Mouse (Mus musculus) stomach, embryonic 15.5 days (tissue): ENCODE data around the gene Zfand2a. TPM values are rescaled to one million over a fixed set of nuclear protein-coding genes. Genes with fewer than 3 reads are reported as not detected.

ENCODE experiments used
- ATAC-seq: fragments of 200-750 bp; cut with Nextera tagmentation; 2 replicates; pipeline ENCODE4 v1.8.0; 2017; ENCODE audit warnings: low read depth, moderate number of reproducible peaks, moderate TSS enrichment; ENCODE audit not compliant: insufficient read depth, low FRiP score
- H3K27ac ChIP-seq: fragments of 300-500 bp; sonication (generic); 2 replicates; pipeline ENCODE4 v1.5.1; 2015; ENCODE audit warnings: mild to moderate bottlenecking, inconsistent platforms
- H3K27me3 ChIP-seq: fragments of 300-500 bp; sonication (generic); replicated peaks from 2 replicates; pipeline ENCODE4 v1.6.1; 2015; ENCODE audit warnings: inconsistent platforms
- H3K36me3 ChIP-seq: fragments of 300-500 bp; sonication (generic); 2 replicates; pipeline ENCODE4 v1.6.1; 2015; ENCODE audit warnings: inconsistent platforms
- H3K4me1 ChIP-seq: fragments of 300-500 bp; sonication (generic); 2 replicates; pipeline ENCODE4 v1.6.1; 2015; ENCODE audit warnings: inconsistent platforms
- H3K4me2 ChIP-seq: fragments of 300-500 bp; sonication (generic); 2 replicates; pipeline ENCODE4 v1.6.1; 2015; ENCODE audit warnings: mild to moderate bottlenecking, inconsistent platforms
- H3K4me3 ChIP-seq: fragments of 300-500 bp; sonication (generic); replicated peaks from 2 replicates; pipeline ENCODE4 v1.5.1; 2015; ENCODE audit warnings: inconsistent platforms
- H3K9ac ChIP-seq: fragments of 300-500 bp; sonication (generic); 2 replicates; pipeline ENCODE4 v1.6.1; 2015; ENCODE audit warnings: inconsistent platforms
- H3K9me3 ChIP-seq: fragments of 300-500 bp; sonication (generic); 2 replicates; pipeline ENCODE4 v1.6.1; 2016; ENCODE audit warnings: inconsistent platforms
- WGBS: fragments of 180-500 bp; shearing (Covaris S2); methylation state at CpG from one replicate; pipeline ENCODE4 v1.1.7; 2015; 5-methylcytosine and 5-hydroxymethylcytosine counted together
- polyA plus RNA-seq: library from polyadenylated mRNA; unstranded; fragments of >200 nt; fragmentation: Nextera tagmentation; extraction: Ambion mirVana; gene quantifications from 2 replicates; pipeline ENCODE4 v1.2.1, GENCODE M21; 2015

Gene Zfand2a
- polyA plus RNA-seq, 1 experiment from 2014 or later = 7.0 TPM

DNA sequence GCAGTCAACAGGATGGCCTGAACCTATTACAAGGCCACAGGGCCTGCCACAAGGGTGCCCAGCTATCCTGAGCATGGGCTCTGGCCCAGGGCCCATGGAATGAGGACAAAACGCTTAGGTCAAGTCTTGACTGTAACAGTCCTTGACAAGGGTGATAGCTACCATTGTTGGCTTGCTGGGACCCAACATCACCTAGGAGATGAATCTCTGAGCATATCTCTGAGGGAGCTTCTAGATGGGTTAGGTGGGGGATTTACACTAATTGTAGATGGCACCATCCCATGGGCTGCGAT, 42.7 kb downstream of the Zfand2a start:
- WGBS = 87% methylated on average over 2 of the region's 2 CpGs
- no peaks in the 10 kb centered on the region for H3K27me3 ChIP-seq

DNA sequence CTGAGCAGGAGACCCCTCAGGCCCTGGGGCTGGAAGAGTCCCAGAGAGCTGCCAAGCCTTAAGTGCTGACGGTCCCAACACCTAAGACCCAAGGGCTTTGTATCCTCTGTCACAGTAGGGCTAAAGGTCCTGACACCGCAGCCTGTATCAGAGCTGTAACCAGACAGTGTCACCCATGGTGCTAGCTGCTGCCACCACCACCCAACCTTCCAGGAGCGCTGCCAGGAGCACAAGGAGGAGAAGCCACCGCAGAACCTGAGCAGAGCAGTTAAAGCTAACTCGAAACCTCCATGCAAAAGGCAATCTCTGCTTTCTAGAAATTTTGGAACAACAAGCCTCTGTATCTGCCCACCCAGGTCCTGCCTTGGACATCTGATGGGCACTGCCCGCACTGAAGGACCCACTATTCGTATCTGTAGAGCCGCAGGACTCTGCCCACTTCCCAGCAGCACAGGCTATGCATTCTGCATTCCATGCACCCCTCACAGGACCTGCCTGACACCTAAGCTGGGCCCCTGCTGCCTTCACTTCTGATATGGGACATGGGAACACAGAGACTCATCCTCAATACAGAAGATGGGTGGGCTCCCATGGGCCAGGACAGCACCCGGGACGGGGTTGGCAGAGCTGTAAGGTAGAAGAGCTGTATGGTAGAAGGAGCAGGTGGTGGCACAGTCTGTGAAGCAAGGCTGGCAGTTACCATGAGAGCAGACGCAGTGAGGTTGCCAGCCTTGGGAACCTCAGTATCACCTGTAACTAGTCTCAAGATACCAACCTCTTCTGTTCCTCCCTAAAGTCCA, 43.2 kb downstream of the Zfand2a start:
- Histone ChIP-seq H3K27me3 (no peaks in the 10 kb centered on the region), H3K27ac (no peak overlapping the region), H3K4me2 (no peak overlapping the region), H3K4me3 (no peak overlapping the region), H3K9me3 (no peaks in the 10 kb centered on the region), H3K4me1 (peaks cover 7% of the 10 kb centered on the region), H3K36me3 (0 out of 2 replicates have a peak, but pooled peaks cover 3% of the 10 kb centered on the region), H3K9ac (no peak overlapping the region)
- WGBS = 95% methylated on average over 11 of the region's 11 CpGs
- no peak for ATAC-seq

More for the DNA sequence above, 42.7 kb downstream of the Zfand2a start:
- peaks cover 7% of the 10 kb centered on the region for H3K4me1 ChIP-seq
- H3K9me3 ChIP-seq = no peaks in the 10 kb centered on the region
- H3K36me3 ChIP-seq = 0 out of 2 replicates have a peak, but pooled peaks cover under 1% of the 10 kb centered on the region
- no peak overlapping the region for H3K9ac ChIP-seq
- ATAC-seq = no peak
- H3K27ac ChIP-seq = no peak overlapping the region
- no peak overlapping the region for H3K4me2 ChIP-seq
- no peak overlapping the region for H3K4me3 ChIP-seq

DNA sequence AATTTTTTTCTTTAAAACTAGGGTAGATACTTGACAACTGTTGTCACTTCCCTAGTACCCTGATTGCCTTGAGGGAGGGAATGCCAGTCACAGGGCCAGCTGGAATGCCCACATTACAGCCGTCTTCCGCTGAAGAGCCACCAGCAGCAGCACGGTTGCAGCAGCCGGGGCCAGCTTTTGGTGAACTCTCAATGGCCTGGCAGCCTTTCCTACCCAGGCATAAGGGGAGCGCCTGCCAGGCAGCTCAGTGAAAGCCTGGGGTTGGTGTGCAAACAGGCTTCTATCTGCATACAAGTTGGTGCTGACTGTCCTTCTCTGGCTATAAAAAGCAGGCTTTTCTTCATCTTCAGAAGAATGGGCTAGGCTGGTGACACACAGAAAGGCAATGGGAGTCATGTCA, 43.9 kb downstream of the Zfand2a start:
- no peaks in the 10 kb centered on the region for H3K9me3 ChIP-seq
- peaks cover 7% of the 10 kb centered on the region for H3K4me1 ChIP-seq
- WGBS = 87% methylated on average over 5 of the region's 5 CpGs
- no peak for ATAC-seq
- no peak overlapping the region for H3K4me2 ChIP-seq
- H3K27ac ChIP-seq = no peak overlapping the region
- H3K36me3 ChIP-seq = 0 out of 2 replicates have a peak, but pooled peaks cover 3% of the 10 kb centered on the region
- H3K4me3 ChIP-seq = no peak overlapping the region
- H3K27me3 ChIP-seq = no peaks in the 10 kb centered on the region
- no peak overlapping the region for H3K9ac ChIP-seq

DNA sequence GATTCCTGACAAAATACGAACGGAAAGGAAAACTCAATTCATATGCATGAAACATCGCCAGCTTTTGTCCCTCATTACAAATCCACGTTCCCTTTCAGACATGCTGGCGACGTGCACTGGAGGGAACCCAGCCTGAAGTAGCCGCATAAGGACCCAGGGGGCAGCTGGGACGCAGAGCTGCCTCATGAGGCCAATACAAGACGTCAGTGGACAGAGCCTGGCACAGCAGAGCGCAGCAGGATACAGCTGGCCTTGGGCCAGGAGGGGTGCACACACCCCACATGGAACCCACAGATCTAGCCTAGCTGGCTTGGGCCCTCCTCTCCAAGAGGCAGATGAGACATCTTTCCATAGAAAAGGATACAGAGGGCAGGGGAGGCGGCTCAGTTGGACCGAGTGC, 45.9 kb downstream of the Zfand2a start:
- Histone ChIP-seq H3K4me3 (no peak overlapping the region), H3K36me3 (0 out of 2 replicates have a peak, but pooled peaks cover 3% of the 10 kb centered on the region), H3K4me1 (peaks cover 7% of the 10 kb centered on the region), H3K9ac (no peak overlapping the region), H3K27ac (no peak overlapping the region), H3K9me3 (no peaks in the 10 kb centered on the region), H3K27me3 (no peaks in the 10 kb centered on the region), H3K4me2 (no peak overlapping the region)
- 84% methylated on average over 12 of the region's 12 CpGs for WGBS
- no peak for ATAC-seq

DNA sequence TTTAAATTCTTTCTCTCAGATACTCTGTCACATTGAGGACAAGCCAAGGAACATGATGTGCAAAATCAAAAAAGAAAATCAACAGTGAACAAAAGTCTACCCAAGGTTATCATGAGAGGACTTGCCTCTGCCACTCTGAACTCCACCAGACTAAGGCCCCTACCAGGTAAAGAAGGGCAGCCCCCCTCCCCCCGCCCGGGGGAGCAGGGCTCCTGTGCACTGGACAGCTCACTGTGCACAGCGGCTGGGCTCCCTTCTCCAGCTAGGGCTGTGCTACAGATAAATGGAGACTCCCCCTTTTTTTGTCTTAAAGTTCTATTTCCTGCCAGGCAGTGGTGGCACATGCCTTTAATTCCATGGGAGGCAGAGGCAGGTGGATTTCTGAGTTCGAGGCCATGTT, 46.6 kb downstream of the Zfand2a start:
- Histone ChIP-seq H3K4me3 (no peak overlapping the region), H3K36me3 (0 out of 2 replicates have a peak, but pooled peaks cover 3% of the 10 kb centered on the region), H3K4me1 (peaks cover 5% of the 10 kb centered on the region), H3K27ac (no peak overlapping the region), H3K4me2 (no peak overlapping the region), H3K9me3 (no peaks in the 10 kb centered on the region), H3K9ac (no peak overlapping the region), H3K27me3 (no peaks in the 10 kb centered on the region)
- ATAC-seq = no peak
- 87% methylated on average over 4 of the region's 4 CpGs for WGBS

DNA sequence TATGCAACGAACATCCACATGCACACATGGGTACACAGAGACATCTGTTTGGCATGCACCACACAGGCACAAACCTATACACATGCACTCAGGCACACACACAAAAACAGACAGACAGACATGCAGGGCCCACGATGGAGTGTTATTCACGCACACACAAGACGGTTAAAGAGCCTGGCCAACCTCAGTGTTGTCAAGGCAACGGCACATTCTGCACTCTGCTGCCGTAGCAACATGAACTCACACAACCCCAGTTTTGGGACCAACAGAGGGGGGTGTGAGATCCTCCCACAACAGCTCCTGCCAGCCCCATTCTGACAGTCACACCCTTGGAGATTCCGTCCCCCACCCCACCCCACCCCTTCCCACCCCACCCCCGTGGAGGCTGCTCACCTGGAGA, 49.4 kb downstream of the Zfand2a start:
- H3K9me3 ChIP-seq = no peaks in the 10 kb centered on the region
- H3K4me3 ChIP-seq = no peak overlapping the region
- WGBS = 50% methylated on average over 8 of the region's 8 CpGs
- no peaks in the 10 kb centered on the region for H3K27me3 ChIP-seq
- no peak overlapping the region for H3K9ac ChIP-seq
- 0 out of 2 replicates have a peak, but pooled peaks cover 3% of the 10 kb centered on the region for H3K36me3 ChIP-seq
- ATAC-seq = no peak
- peaks cover 12% of the 10 kb centered on the region for H3K4me1 ChIP-seq
- no peak overlapping the region for H3K4me2 ChIP-seq
- no peak overlapping the region for H3K27ac ChIP-seq

DNA sequence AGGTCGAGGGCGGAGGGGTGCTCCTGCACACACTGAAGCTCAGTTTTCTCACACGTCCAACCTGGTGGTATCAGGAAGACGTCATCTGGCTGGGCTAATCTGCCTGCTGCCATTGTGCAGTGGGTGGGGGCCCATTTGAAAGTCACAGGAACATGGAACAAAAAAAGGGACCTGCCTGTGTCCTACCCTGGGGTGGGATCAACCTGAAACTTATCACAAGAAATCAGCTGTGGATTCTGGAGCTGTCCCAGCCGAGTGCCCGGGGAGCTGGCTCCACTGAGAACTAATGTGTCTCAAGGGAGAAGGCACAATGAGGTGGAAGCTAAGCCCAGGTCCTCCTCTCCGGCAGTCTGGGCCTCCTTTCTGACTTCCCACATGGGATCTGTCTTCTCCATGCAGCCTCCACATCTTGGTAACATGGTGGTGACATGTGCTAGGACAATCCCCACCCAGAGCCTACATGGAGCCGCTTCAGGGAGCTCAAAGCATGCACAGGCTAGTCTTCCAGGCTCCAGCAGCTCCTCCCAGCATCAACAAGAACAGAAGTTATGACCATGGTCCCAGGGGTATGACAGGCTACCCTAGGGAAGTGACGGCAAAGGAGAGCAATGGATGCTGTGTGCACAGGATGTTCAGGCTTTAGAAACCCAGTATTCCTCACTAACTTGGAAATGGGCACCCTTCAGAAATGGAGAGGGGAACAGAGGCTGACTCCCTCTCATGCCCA, 50.3 kb downstream of the Zfand2a start:
- Histone ChIP-seq H3K27ac (no peak overlapping the region), H3K4me1 (peaks cover 16% of the 10 kb centered on the region), H3K9me3 (no peaks in the 10 kb centered on the region), H3K9ac (no peak overlapping the region), H3K27me3 (no peaks in the 10 kb centered on the region), H3K4me2 (no peak overlapping the region), H3K36me3 (0 out of 2 replicates have a peak, but pooled peaks cover 3% of the 10 kb centered on the region), H3K4me3 (no peak overlapping the region)
- ATAC-seq = no peak
- WGBS = 78% methylated on average over 9 of the region's 9 CpGs

DNA sequence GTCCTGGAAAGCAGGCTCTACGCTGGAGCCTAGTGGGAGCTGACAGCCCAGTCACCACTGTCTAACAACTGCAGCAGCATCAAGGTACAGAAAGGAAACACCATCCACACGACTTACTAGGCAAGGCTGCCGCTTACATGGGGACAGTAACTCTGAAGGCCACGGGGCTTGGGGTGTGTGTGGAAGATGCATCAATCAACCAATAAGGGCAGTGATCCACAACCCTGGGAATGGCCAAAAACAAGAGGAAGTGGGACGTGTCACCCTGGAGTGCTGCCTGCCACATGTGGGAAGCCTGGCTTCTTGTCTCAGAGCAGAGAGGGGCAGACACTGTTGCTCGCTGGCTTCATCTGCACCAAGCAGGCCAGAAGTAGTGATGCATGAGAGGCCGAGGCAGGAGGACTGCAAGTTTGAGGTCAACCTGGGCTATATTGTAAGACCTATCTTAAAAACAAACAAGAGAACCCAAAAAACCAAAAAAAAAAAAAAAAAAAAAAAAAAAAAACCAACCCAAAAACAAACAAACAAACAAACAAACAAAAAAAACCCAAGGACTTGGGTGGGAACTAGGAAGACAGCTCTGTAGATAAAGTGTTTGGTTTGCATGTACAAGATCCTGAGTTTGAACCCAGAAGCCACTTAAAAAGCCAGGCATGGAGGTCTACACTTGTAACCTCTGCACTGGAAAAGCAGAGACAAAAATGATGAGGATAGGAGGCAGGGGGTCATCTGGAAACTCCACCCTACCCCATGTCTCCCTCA, 51.4 kb downstream of the Zfand2a start:
- no peak overlapping the region for H3K4me3 ChIP-seq
- WGBS = 74% methylated on average over 7 of the region's 7 CpGs
- H3K27ac ChIP-seq = no peak overlapping the region

DNA sequence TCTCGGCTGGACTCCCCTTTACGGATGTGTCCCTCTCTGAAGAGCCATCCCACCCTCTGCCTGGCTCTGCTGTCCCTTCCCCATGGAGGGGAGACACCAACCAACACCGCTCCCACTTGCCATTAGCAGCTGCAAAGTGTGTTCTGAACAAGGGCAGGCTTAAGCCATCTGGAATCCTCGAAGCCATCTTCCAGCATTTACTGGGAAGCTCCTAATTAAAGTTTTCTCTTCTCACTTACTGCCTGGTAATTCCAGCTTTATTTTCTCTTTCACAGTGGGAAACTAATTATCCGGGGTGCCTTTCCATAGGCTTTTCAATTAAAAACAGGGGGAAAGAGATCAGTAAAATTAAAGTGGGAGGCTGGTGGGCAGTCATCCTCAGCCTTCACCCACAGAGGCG, 52.0 kb downstream of the Zfand2a start:
- H3K9ac ChIP-seq = no peak overlapping the region

More for the DNA sequence above, 51.4 kb downstream of the Zfand2a start:
- H3K4me2 ChIP-seq = no peak overlapping the region
- H3K36me3 ChIP-seq = 0 out of 2 replicates have a peak, but pooled peaks cover 3% of the 10 kb centered on the region
- H3K9me3 ChIP-seq = no peaks in the 10 kb centered on the region
- H3K9ac ChIP-seq = no peak overlapping the region
- peaks cover 16% of the 10 kb centered on the region; the same call in 1 of the 2 replicates for H3K4me1 ChIP-seq
- H3K27me3 ChIP-seq = no peaks in the 10 kb centered on the region
- no peak for ATAC-seq

DNA sequence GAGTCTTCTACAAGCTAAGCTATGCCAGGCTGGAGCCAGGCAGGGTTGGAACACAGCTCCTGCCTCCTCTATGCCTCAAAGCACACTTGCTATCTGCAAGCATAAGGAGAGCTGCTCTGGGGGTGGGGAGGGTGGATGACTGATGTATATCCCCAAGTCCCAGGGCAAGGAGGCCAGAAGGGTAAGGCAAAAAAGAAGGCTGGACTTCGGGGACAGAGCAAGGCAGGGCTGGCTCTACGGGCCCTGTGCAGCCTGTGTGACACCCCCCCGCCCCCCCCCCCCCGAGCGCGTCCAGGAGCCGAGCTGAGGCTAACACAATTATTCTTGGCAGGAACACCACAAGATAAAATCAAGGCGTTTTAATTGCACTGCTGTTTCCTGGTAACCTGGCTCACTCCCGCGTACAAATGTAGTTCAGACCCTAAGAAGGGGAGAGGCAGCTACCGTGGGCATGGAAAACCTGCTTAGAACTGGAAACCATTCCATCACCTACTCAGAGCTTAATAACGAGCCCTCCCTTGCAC, 54.5 kb downstream of the Zfand2a start:
- peak; percentile 51; the same call in 1 of the 2 replicates for ATAC-seq
- Histone ChIP-seq H3K9ac (no peak overlapping the region), H3K9me3 (no peaks in the 10 kb centered on the region), H3K4me3 (no peak overlapping the region), H3K4me2 (no peak overlapping the region), H3K27ac (0 out of 2 replicates have a peak overlapping the region, but pooled peaks have one; percentile 40), H3K36me3 (no peaks in the 10 kb centered on the region), H3K4me1 (peaks cover 16% of the 10 kb centered on the region; the same call in 1 of the 2 replicates), H3K27me3 (no peaks in the 10 kb centered on the region)
- WGBS = 27% methylated on average over 12 of the region's 12 CpGs

More for the DNA sequence above, 52.0 kb downstream of the Zfand2a start:
- no peak for ATAC-seq
- 74% methylated on average over 6 of the region's 6 CpGs for whole genome bisulfite sequencing
- Histone ChIP-seq H3K36me3 (0 out of 2 replicates have a peak, but pooled peaks cover 3% of the 10 kb centered on the region), H3K27me3 (no peaks in the 10 kb centered on the region), H3K27ac (no peak overlapping the region), H3K4me1 (peaks cover 16% of the 10 kb centered on the region; the same call in 1 of the 2 replicates), H3K4me3 (no peak overlapping the region), H3K9me3 (no peaks in the 10 kb centered on the region), H3K4me2 (no peak overlapping the region)

DNA sequence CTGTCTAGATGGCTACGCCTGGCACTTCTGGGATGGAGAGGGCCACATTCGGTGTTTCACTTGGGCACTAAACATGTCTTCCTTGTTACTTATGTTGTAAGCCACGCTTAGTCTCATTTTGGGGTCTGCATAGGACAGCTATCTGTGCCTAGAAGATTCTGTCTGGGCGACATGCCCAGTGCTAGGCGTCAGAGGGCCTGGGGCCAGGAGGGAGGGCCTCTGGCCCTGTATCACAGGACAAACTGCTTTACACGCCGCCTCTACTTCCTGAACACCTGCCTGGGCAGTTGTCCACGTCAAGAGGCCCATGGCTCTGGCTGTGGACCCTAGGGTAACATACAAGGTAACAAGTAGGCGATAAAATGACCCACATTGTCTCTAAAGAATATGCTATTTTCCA, 56.4 kb downstream of the Zfand2a start:
- Histone ChIP-seq H3K4me3 (no peak overlapping the region), H3K36me3 (no peaks in the 10 kb centered on the region), H3K9ac (no peak overlapping the region), H3K4me1 (peaks cover 20% of the 10 kb centered on the region), H3K4me2 (no peak overlapping the region), H3K27me3 (no peaks in the 10 kb centered on the region), H3K27ac (no peak overlapping the region), H3K9me3 (no peaks in the 10 kb centered on the region)
- WGBS = 63% methylated on average over 9 of the region's 9 CpGs
- no peak for ATAC-seq
